Mouse (Mus musculus) embryo, embryonic 10 days (tissue): ENCODE data around the gene Gcn1l1.

Experiments
- DNase-seq: peaks from one replicate; pipeline ENCODE4 v3.0.0-alpha.2; 2015; ENCODE audit warnings: low spot score

The Gcn1l1 gene

DNA sequence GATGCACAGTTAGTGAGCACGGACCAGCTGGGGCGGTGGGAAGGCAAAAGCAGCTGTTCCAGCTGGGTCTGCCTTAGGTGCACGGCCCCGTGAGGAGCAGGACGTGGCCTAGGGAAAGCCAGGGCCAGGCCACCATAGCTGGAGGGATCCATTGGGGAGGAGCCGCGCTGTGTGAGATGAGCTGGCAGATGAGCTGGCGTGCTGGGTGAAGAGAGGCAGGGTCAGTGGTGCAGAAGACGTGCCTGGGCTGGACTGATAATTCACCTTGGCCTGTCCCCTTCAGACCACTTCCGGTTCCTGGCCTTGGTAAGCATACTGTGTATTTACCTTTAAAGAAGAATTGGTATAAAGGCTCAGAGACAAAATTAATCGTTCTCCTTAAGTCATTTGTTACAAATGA lies 46.5 kb downstream of the Gcn1l1 start:
- DNase-seq = no peak

GRCm38 (mm10) chr5:115613332-115613731 lies 48.3 kb downstream of the Gcn1l1 start:
- no peak for DNase-seq

GRCm38 (mm10) chr5:115614948-115615347 lies 49.9 kb downstream of the Gcn1l1 start:
- peak; percentile 51 for DNase-seq

DNA sequence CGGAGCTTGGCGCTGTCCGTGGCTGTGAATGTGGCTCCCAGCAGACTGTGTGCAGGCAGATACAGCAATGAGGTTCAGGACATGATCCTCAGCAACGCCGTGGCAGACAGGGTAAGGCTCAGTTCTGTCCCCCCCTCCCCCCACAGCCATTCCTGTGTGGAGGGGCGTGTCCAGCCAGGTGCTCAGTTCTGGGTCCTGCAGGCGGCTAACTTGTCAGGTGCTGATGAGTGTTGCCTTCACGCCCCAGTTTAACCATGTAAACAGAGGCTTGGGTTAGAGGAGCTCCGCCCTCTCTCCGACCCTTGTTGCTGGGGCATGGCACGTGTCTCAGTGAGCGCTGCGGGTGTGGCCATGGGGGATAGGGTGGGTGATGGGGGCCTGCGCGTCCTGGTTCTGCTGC lies 54.6 kb downstream of the Gcn1l1 start:
- no peak for DNase-seq

- no peak for DNase-seq
Measured at GRCm38 (mm10) chr5:115622686-115623085, 57.6 kb downstream of the Gcn1l1 start.

DNA sequence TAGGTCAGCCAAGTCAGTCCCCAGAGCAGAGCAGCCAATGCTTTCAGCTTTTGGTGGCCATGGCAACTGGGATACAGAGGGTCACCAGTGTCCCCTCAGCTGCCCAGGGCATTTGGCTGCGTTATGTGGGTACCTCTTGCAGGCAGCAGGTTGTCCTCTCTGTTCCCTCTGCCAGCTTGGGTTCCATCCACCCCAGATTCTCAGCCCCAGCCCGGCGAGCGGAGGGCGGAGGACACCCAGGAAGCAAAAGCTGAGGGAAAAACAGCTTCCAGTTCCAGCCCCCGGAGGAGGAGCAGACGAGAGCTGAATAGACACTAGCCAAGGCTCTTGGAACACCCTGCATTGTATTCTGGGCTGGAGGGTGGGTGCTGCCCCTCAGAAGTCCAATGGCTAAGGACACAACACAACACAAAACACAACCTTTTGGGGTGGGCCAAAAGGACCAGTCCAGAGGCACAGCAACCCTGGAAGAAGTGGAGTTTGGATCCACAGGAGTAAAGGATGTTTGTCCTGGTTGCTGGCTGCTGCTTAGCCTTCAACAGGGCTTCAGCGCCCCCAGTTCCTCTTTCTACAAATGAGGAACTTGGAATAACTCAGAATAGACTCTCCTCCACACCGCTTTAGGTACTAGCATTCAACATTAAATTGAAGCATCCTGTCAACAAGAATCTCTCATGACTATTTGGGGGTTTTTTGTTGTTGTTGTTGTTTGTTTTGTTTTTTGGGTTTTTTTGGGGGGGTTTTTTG lies 58.8 kb downstream of the Gcn1l1 start:
- no peak for DNase-seq

DNA sequence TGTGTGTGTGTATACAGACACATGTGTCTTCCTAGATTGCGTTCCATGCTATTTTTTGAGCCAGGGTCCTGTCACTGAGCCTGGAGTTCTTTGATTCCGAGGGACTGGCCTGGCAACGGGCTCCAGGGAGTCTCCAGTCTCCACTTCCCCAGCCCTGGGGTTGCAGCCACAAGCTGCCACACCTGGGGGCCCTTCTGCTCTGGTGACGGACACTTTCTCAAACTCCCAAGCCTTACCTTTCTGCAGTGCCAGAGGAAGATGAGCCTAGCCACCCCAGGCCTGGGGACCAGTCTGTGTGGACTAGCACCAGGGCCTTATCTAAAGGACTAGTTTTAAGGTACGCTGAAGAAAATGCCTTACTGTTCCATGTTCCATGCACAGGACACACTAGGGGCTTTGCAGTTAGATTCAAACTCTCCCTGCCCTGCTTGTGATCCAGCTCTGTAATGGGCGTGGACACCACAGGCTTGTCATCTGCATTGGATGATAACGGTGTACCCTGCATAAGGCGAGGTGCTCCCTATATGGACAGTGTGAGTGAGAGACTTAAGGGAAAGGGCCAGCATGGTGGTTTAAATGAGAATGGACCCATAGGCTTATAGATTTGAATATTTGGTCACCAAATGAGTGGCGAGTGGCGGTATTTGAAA lies 61.3 kb downstream of the Gcn1l1 start:
- DNase-seq = no peak

- DNase-seq = no peak
Measured at GRCm38 (mm10) chr5:115628083-115628482, 63.0 kb downstream of the Gcn1l1 start.

DNA sequence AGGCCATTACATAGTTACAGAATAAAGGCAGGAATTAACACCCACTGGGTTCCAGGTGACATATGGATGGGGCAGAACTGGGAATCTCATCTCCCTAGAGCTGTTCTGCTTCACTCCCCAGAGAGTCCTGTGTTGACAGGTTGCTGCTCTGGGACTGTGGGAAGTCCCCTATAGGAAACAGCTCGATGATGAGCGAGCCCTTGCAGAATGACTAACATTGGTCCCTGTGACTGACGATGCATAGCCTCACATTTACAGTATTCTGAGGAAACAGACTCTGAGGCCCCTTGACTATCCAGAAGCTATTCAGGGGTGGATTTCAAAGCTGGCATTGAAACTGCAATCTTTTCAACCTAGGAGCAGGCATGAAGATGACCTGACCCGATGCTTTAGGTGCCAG lies 64.6 kb downstream of the Gcn1l1 start:
- no peak for DNase-seq

GRCm38 (mm10) chr5:115630291-115630690 lies 65.2 kb downstream of the Gcn1l1 start:
- DNase-seq = no peak

DNA sequence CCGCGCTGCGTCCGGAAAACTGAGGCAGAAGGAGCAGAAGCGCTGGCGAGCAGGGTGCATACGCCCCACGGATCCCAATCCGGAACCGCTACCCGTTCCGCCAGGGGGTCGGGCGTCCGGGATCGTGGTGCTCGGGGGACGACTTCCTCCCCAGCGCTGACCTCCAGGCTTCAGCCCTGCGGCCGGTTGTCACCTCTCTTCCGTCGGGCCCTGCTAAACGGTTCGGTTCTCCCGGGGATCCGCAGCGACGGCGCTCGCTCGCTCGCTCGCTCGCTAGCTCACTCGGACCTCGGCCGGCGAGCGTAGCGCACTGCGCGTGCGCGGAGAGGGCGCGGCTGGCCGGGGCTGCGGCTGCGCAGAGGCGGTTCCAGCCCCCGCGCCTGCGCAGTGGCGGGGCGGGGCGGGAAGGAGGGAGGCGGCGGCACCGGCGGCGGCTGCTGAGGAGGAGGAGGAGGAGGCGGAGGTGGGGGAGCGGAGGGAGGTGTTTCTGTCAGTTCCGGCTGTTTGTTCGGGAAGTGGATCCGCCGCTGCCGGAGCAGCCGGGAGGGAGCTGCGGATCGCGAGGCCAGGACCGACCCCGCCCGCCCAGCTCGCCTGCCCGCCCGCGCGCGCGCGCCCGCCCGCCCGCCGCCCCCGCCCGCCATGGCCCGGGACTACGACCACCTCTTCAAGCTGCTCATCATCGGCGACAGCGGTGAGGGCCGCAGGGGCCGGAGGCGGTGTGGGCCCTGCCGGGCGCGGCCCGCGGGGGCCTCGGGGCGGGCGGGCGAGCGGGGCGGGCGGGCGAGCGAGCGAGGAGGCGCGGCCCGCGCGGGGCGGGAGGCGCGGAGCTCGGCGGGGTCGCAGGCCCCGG lies 66.7 kb downstream of the Gcn1l1 start, which contains the start of gene Rab35:
Gene Rab35 (plus strand): TSS at position 404 of the 853 bp plus-strand sequence.
- DNase-seq = peak; percentile 92

DNA sequence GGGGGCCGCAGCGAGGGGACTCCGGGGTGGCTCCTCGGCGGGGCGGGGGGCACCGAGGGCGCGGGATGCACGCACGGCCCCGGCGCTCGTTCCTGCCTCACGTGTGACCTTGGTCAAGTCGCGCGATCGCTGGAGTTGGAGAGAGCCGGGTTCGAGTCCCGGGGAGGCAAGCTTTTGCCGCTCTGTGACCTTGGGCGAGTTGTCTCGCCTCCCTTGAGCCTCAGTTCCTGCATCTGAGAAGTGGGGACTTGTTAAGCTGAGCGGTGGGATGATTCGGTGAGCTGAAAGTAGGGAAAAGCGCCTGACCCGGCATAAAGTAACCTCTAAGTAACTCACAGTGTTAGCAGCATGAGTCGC lies 67.3 kb downstream of the Gcn1l1 start:
- peak; percentile 56 for DNase-seq

GRCm38 (mm10) chr5:115633060-115633459 lies 68.0 kb downstream of the Gcn1l1 start:
- DNase-seq = peak; percentile 7

- no peak for DNase-seq
Measured at GRCm38 (mm10) chr5:115634046-115634445, 69.0 kb downstream of the Gcn1l1 start.

GRCm38 (mm10) chr5:115635536-115635935 lies 70.5 kb downstream of the Gcn1l1 start:
- DNase-seq = no peak

- DNase-seq = no peak
Measured at GRCm38 (mm10) chr5:115644192-115644591, 79.1 kb downstream of the Gcn1l1 start.

- DNase-seq = no peak
Measured at GRCm38 (mm10) chr5:115648876-115649275, 83.8 kb downstream of the Gcn1l1 start.

GRCm38 (mm10) chr5:115649699-115650098 lies 84.6 kb downstream of the Gcn1l1 start:
- no peak for DNase-seq

DNA sequence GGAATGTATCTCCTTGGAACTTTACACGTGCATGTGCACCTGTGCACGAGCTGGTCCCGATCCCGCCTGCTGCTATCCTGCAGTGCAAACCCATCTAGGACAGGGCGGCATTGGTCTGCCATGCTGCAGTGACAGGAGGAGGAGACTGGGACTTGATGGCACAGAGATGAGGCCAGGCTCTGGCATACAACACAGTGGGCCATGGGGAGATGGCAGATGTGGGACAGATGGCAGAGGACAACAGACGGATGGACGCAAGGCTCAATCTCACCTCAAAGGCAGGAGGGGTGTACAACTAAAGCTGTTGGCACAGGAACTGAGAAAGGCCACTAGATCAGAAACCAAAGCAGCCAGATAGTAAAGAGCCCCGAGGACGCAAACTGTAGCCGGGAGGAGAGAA lies 85.8 kb downstream of the Gcn1l1 start:
- DNase-seq = no peak

GRCm38 (mm10) chr5:115651821-115652220 lies 86.8 kb downstream of the Gcn1l1 start:
- no peak for DNase-seq

GRCm38 (mm10) chr5:115652681-115653575 lies 87.9 kb downstream of the Gcn1l1 start:
- DNase-seq = peak; percentile 99

GRCm38 (mm10) chr5:115653776-115654175 lies 88.7 kb downstream of the Gcn1l1 start:
- DNase-seq = no peak
